Mouse (Mus musculus): ENCODE results near the gene Rfpl4. TPM values are rescaled to one million over a fixed set of nuclear protein-coding genes. Genes with fewer than 3 reads are reported as not detected.
A peak's percentile ranks its signal among the peaks of the same experiment; 100 is the strongest.

Rfpl4 gene
- polyA plus RNA-seq, 1 experiment: not detected

- no peak overlapping the region for H3K9ac ChIP-seq (ENCODE audit: low read depth, poor library complexity, severe bottlenecking)
- peak overlapping the region; percentile 74; the same call in 1 of the 2 replicates for H3K27ac ChIP-seq (ENCODE audit: insufficient read depth, low read length)
- H3K27me3 ChIP-seq (ENCODE audit: control insufficient read depth, insufficient read depth, low read length, poor library complexity, severe bottlenecking): no peaks in the 10 kb centered on the region
- peaks cover 66% of the 10 kb centered on the region for H3K36me3 ChIP-seq (ENCODE audit: control insufficient read depth, insufficient read depth, low read length, poor library complexity, severe bottlenecking)
- no peak overlapping the region for H3K4me3 ChIP-seq (ENCODE audit: low read depth, low read length)
- no peaks in the 10 kb centered on the region for H3K4me1 ChIP-seq (ENCODE audit: control insufficient read depth, insufficient read depth, low read length)
- no peaks in the 10 kb centered on the region for H3K9me3 ChIP-seq (replicated peaks; ENCODE audit: control insufficient read depth, insufficient read depth, low read length, poor library complexity, severe bottlenecking)
- TF ChIP-seq EP300 (IDR thresholded peaks at IDR 0.05; ENCODE audit: insufficient read depth, low read depth, low read length) (no peak), CTCF (IDR thresholded peaks at IDR 0.05; ENCODE audit: low read depth, low read length) (no peak), POLR2A (IDR thresholded peaks at IDR 0.05; ENCODE audit: insufficient read depth, low read length) (no peak)
These were observed 39.8 kb downstream of the Rfpl4 start for GRCm38 (mm10) chr7:5076931-5077330.

- H3K4me1 ChIP-seq (ENCODE audit: control insufficient read depth, insufficient read depth, low read length): no peaks in the 10 kb centered on the region
- peaks cover 85% of the 10 kb centered on the region for H3K36me3 ChIP-seq (ENCODE audit: control insufficient read depth, insufficient read depth, low read length, poor library complexity, severe bottlenecking)
- TF ChIP-seq EP300 (IDR thresholded peaks at IDR 0.05; ENCODE audit: insufficient read depth, low read depth, low read length): no peak
- TF ChIP-seq POLR2A (IDR thresholded peaks at IDR 0.05; ENCODE audit: insufficient read depth, low read length): no peak
- no peak for TF ChIP-seq CTCF (IDR thresholded peaks at IDR 0.05; ENCODE audit: low read depth, low read length)
These were observed 41.8 kb downstream of the Rfpl4 start for GRCm38 (mm10) chr7:5074984-5075383.

GRCm38 (mm10) chr7:5073586-5073985 is 43.2 kb downstream of the Rfpl4 start:
- H3K9ac ChIP-seq (ENCODE audit: low read depth, poor library complexity, severe bottlenecking): no peak overlapping the region
- peaks cover 96% of the 10 kb centered on the region for H3K36me3 ChIP-seq (ENCODE audit: control insufficient read depth, insufficient read depth, low read length, poor library complexity, severe bottlenecking)
- no peaks in the 10 kb centered on the region for H3K9me3 ChIP-seq (replicated peaks; ENCODE audit: control insufficient read depth, insufficient read depth, low read length, poor library complexity, severe bottlenecking)
- no peak overlapping the region for H3K4me3 ChIP-seq (ENCODE audit: low read depth, low read length)
- no peaks in the 10 kb centered on the region for H3K4me1 ChIP-seq (ENCODE audit: control insufficient read depth, insufficient read depth, low read length)
- TF ChIP-seq CTCF (IDR thresholded peaks at IDR 0.05; ENCODE audit: low read depth, low read length) (no peak), EP300 (IDR thresholded peaks at IDR 0.05; ENCODE audit: insufficient read depth, low read depth, low read length) (no peak)
- peak overlapping the region; percentile 38; the same call in 1 of the 2 replicates for H3K27ac ChIP-seq (ENCODE audit: insufficient read depth, low read length)
- no peaks in the 10 kb centered on the region for H3K27me3 ChIP-seq (ENCODE audit: control insufficient read depth, insufficient read depth, low read length, poor library complexity, severe bottlenecking)

More at GRCm38 (mm10) chr7:5074984-5075383, 41.8 kb downstream of the Rfpl4 start:
- Histone ChIP-seq H3K27me3 (ENCODE audit: control insufficient read depth, insufficient read depth, low read length, poor library complexity, severe bottlenecking) (no peaks in the 10 kb centered on the region), H3K9ac (ENCODE audit: low read depth, poor library complexity, severe bottlenecking) (no peak overlapping the region), H3K4me3 (ENCODE audit: low read depth, low read length) (no peak overlapping the region), H3K9me3 (replicated peaks; ENCODE audit: control insufficient read depth, insufficient read depth, low read length, poor library complexity, severe bottlenecking) (no peaks in the 10 kb centered on the region), H3K27ac (ENCODE audit: insufficient read depth, low read length) (no peak overlapping the region)

GRCm38 (mm10) chr7:5064886-5065285 is 51.9 kb downstream of the Rfpl4 start:
- Histone ChIP-seq H3K4me3 (ENCODE audit: low read depth, low read length) (no peak overlapping the region), H3K27me3 (ENCODE audit: control insufficient read depth, insufficient read depth, low read length, poor library complexity, severe bottlenecking) (no peaks in the 10 kb centered on the region), H3K27ac (ENCODE audit: insufficient read depth, low read length) (no peak overlapping the region), H3K9ac (ENCODE audit: low read depth, poor library complexity, severe bottlenecking) (peak overlapping the region; percentile 93), H3K9me3 (replicated peaks; ENCODE audit: control insufficient read depth, insufficient read depth, low read length, poor library complexity, severe bottlenecking) (no peaks in the 10 kb centered on the region), H3K4me1 (ENCODE audit: control insufficient read depth, insufficient read depth, low read length) (peaks cover 4% of the 10 kb centered on the region), H3K36me3 (ENCODE audit: control insufficient read depth, insufficient read depth, low read length, poor library complexity, severe bottlenecking) (peaks cover 30% of the 10 kb centered on the region)
- no peak for TF ChIP-seq CTCF (IDR thresholded peaks at IDR 0.05; ENCODE audit: low read depth, low read length)
- no peak for TF ChIP-seq EP300 (IDR thresholded peaks at IDR 0.05; ENCODE audit: insufficient read depth, low read depth, low read length)
- no peak for TF ChIP-seq POLR2A (IDR thresholded peaks at IDR 0.05; ENCODE audit: insufficient read depth, low read length)

GRCm38 (mm10) chr7:5062360-5063001 is 54.3 kb downstream of the Rfpl4 start:
- Histone ChIP-seq H3K9ac (ENCODE audit: low read depth, poor library complexity, severe bottlenecking) (peak overlapping the region; percentile 93), H3K27me3 (ENCODE audit: control insufficient read depth, insufficient read depth, low read length, poor library complexity, severe bottlenecking) (no peaks in the 10 kb centered on the region), H3K27ac (ENCODE audit: insufficient read depth, low read length) (peak overlapping the region; percentile 55), H3K4me3 (ENCODE audit: low read depth, low read length) (peak overlapping the region; percentile 81), H3K4me1 (ENCODE audit: control insufficient read depth, insufficient read depth, low read length) (peaks cover 8% of the 10 kb centered on the region), H3K9me3 (replicated peaks; ENCODE audit: control insufficient read depth, insufficient read depth, low read length, poor library complexity, severe bottlenecking) (no peaks in the 10 kb centered on the region), H3K36me3 (ENCODE audit: control insufficient read depth, insufficient read depth, low read length, poor library complexity, severe bottlenecking) (peaks cover 6% of the 10 kb centered on the region)
- TF ChIP-seq CTCF (IDR thresholded peaks at IDR 0.05; ENCODE audit: low read depth, low read length) (no peak), EP300 (IDR thresholded peaks at IDR 0.05; ENCODE audit: insufficient read depth, low read depth, low read length) (no peak), POLR2A (IDR thresholded peaks at IDR 0.05; ENCODE audit: insufficient read depth, low read length) (no peak)

- Histone ChIP-seq H3K27ac (ENCODE audit: insufficient read depth, low read length) (peak within 1 kb of the TSS; percentile 95), H3K9me3 (replicated peaks; ENCODE audit: control insufficient read depth, insufficient read depth, low read length, poor library complexity, severe bottlenecking) (no peaks in the 10 kb centered on the region), H3K27me3 (ENCODE audit: control insufficient read depth, insufficient read depth, low read length, poor library complexity, severe bottlenecking) (no peaks in the 10 kb centered on the region), H3K9ac (ENCODE audit: low read depth, poor library complexity, severe bottlenecking) (peak within 1 kb of the TSS; percentile 93), H3K4me3 (ENCODE audit: low read depth, low read length) (peak within 1 kb of the TSS; percentile 87), H3K36me3 (ENCODE audit: control insufficient read depth, insufficient read depth, low read length, poor library complexity, severe bottlenecking) (peaks cover 3% of the 10 kb centered on the region; the same call in 1 of the 2 replicates), H3K4me1 (ENCODE audit: control insufficient read depth, insufficient read depth, low read length) (peaks cover 10% of the 10 kb centered on the region)
- 0 out of 2 replicates have a peak, but pooled peaks have one; percentile 31 for TF ChIP-seq EP300 (IDR thresholded peaks at IDR 0.05; ENCODE audit: insufficient read depth, low read depth, low read length)
- TF ChIP-seq POLR2A (IDR thresholded peaks at IDR 0.05; ENCODE audit: insufficient read depth, low read length): no peak
These were observed 54.9 kb downstream of the Rfpl4 start, which contains the start of gene U2af2 for GRCm38 (mm10) chr7:5061774-5062359. Gene U2af2 (plus strand): TSS chr7:5062143.

Data from ES-Bruce4 (cell line).